12 mouse cellular contexts compared by ENCODE assay signal in the genomic region with DNA sequence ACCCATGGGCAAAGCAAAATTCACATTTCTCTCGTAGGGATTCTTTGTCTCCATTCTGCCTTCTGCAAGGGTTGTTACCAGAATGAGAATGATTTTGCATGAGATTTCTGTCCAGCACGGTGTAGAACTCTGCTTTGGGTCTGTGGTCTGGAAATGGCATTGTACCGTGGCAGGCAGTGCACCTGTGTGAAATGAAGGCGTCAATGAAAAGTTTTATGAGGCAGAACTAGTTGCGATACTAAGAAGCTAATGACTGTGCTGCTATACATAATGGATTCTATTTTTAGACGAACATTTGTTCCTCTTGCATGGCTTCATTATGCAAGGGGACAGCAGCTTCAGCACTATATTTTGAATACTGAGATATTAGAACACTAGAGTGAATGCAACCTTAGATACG. TPM values are rescaled to one million over a fixed set of nuclear protein-coding genes. Genes with fewer than 3 reads are reported as not detected.
DNase-seq lines count a peak whose midpoint lies in the region; ATAC-seq and TF ChIP-seq lines count a peak whose summit lies in the region.
"Had no signal": no experiment of that assay in that cellular context is flagged by ENCODE, and none has a peak within 500 bp of the region (broad histone marks: within the 10 kb centered on the region; RNA-seq: fewer than 3 reads in every experiment).

No protein-coding gene starts in this region.

- 28% methylated on average over 7 of the region's 7 CpGs for WGBS in kidney, adult 2 months
- WGBS in lung, postnatal 0 days = 26% methylated on average over 7 of the region's 7 CpGs
- WGBS in stomach, postnatal 0 days = 26% methylated on average over 7 of the region's 7 CpGs

- no peak for TF ChIP-seq EP300 in lung, postnatal 0 days (IDR thresholded peaks at IDR 0.05)
- TF ChIP-seq EP300 in stomach, postnatal 0 days (optimal IDR thresholded peaks at IDR 0.05) = no peak

- peak; percentile 4 for DNase-seq in embryo, embryonic 10.5 days (ENCODE audit: low spot score)
- DNase-seq in embryo, embryonic 9.5 days (ENCODE audit: extremely low spot score) = no peak
- DNase-seq in kidney, adult 2 months = peak; percentile 40
- no peak for DNase-seq in kidney, postnatal 4 days
- peak; percentile 10 for DNase-seq in lung, postnatal 0 days (ENCODE audit: low spot score)
- DNase-seq in lung, postnatal 36 days = no peak
- no peak for DNase-seq in stomach, postnatal 0 days (ENCODE audit: low spot score)
- DNase-seq: cerebellum, adult 8-10 months; heart, postnatal 10 days had no signal

- TF ChIP-seq CTCF in kidney, adult 2 months (conservative IDR thresholded peaks at IDR 0.05; ENCODE audit: insufficient read depth, insufficient read length, low read depth, low read length) = no peak
- TF ChIP-seq CTCF in lung, postnatal 0 days (IDR thresholded peaks at IDR 0.05) = no peak
- no peak for TF ChIP-seq CTCF in stomach, postnatal 0 days (IDR thresholded peaks at IDR 0.05; ENCODE audit: low read depth)

- H3K27ac ChIP-seq in kidney, adult 2 months (ENCODE audit: insufficient read depth, low read depth, low read length) = peak overlapping the region; percentile 78; the same call in 1 of the 2 replicates
- no peak overlapping the region for H3K27ac ChIP-seq in lung, postnatal 0 days (ENCODE audit: low read length)
- H3K27ac ChIP-seq in stomach, postnatal 0 days (replicated peaks) = peak overlapping the region; percentile 20; the same call in 1 of the 2 replicates
- H3K27ac ChIP-seq: embryonic facial prominence, embryonic 12.5 days had no signal

- no peak for TF ChIP-seq POLR2A in kidney, adult 2 months (IDR thresholded peaks at IDR 0.05; ENCODE audit: low read depth, low read length)

- no peaks in the 10 kb centered on the region for H3K27me3 ChIP-seq in kidney, adult 2 months (replicated peaks; ENCODE audit: control insufficient read depth, insufficient read depth, low read length)
- H3K27me3 ChIP-seq in lung, postnatal 0 days (replicated peaks; ENCODE audit: insufficient read depth, low read length) = no peaks in the 10 kb centered on the region
- no peaks in the 10 kb centered on the region for H3K27me3 ChIP-seq in stomach, postnatal 0 days (ENCODE audit: control insufficient read depth, insufficient read depth, low read length)
- H3K27me3 ChIP-seq: embryonic facial prominence, embryonic 12.5 days; midbrain, embryonic 13.5 days had no signal

- H3K9ac ChIP-seq in lung, postnatal 0 days (replicated peaks; ENCODE audit: low read depth) = no peak overlapping the region
- H3K9ac ChIP-seq in stomach, postnatal 0 days (ENCODE audit: low read length) = no peak overlapping the region
- H3K9ac ChIP-seq: embryonic facial prominence, embryonic 12.5 days; midbrain, embryonic 13.5 days had no signal

- H3K9me3 ChIP-seq in lung, postnatal 0 days (ENCODE audit: low read length) = no peaks in the 10 kb centered on the region
- H3K9me3 ChIP-seq in stomach, postnatal 0 days (ENCODE audit: control insufficient read depth, low read length) = no peaks in the 10 kb centered on the region
- H3K9me3 ChIP-seq: embryonic facial prominence, embryonic 12.5 days; midbrain, embryonic 13.5 days had no signal

- H3K4me2 ChIP-seq in lung, postnatal 0 days (replicated peaks; ENCODE audit: low read depth, low read length) = no peak overlapping the region
- H3K4me2 ChIP-seq in stomach, postnatal 0 days (replicated peaks; ENCODE audit: low read depth) = no peak overlapping the region; the same call in 1 of the 2 replicates
- H3K4me2 ChIP-seq: embryonic facial prominence, embryonic 12.5 days; midbrain, embryonic 13.5 days had no signal

- H3K4me1 ChIP-seq in kidney, adult 2 months (ENCODE audit: control insufficient read depth, insufficient read depth, low read length) = peaks cover 34% of the 10 kb centered on the region
- peaks cover 15% of the 10 kb centered on the region; the same call in 1 of the 2 replicates for H3K4me1 ChIP-seq in lung, postnatal 0 days (ENCODE audit: insufficient read depth, low read depth, low read length)
- H3K4me1 ChIP-seq in stomach, postnatal 0 days (replicated peaks; ENCODE audit: control insufficient read depth, insufficient read depth) = peaks cover 2% of the 10 kb centered on the region; the same call in 1 of the 2 replicates

- ATAC-seq in lung, postnatal 0 days = no peak
- ATAC-seq in stomach, postnatal 0 days (ENCODE audit: low FRiP score, low TSS enrichment) = peak; percentile 40; the same call in 1 of the 2 replicates
- no peak for ATAC-seq in erythroid progenitor cell, adult 5-6 weeks (replicated peaks; ENCODE audit: low FRiP score, poor library complexity, severe bottlenecking)

- no peaks in the 10 kb centered on the region for H3K36me3 ChIP-seq in kidney, adult 2 months (ENCODE audit: control insufficient read depth, insufficient read depth, low read length)
- H3K36me3 ChIP-seq in lung, postnatal 0 days (ENCODE audit: insufficient read depth, low read length) = no peaks in the 10 kb centered on the region
- H3K36me3 ChIP-seq in stomach, postnatal 0 days (ENCODE audit: control insufficient read depth, insufficient read depth, low read length) = no peaks in the 10 kb centered on the region
- H3K36me3 ChIP-seq: embryonic facial prominence, embryonic 12.5 days; midbrain, embryonic 13.5 days had no signal

- H3K4me3 ChIP-seq in kidney, adult 2 months (ENCODE audit: insufficient read depth, low read depth, low read length) = no peak overlapping the region
- no peak overlapping the region for H3K4me3 ChIP-seq in lung, postnatal 0 days (ENCODE audit: low read depth, low read length)
- no peak overlapping the region for H3K4me3 ChIP-seq in stomach, postnatal 0 days (ENCODE audit: low read depth, low read length)
- H3K4me3 ChIP-seq: embryonic facial prominence, embryonic 12.5 days; midbrain, embryonic 13.5 days had no signal

RNA-seq across cellular contexts. Expression of a gene that starts 39.8 kb away (rescaled TPM):
- 4.4 and 5.0 TPM in 2 replicates for polyA plus RNA-seq in kidney, adult 2 months (2012; rRNA removed)
- polyA plus RNA-seq in lung, postnatal 0 days (2015; fragmentation: Nextera tagmentation; extraction: Ambion mirVana) = 8.7 and 12.3 TPM in 2 replicates
- 6.9 and 7.0 TPM in 2 replicates for polyA plus RNA-seq in stomach, postnatal 0 days (2015; fragmentation: Nextera tagmentation; extraction: Ambion mirVana)
- 0.72 and 2.1 TPM in 2 replicates for total RNA-seq in erythroid progenitor cell, adult 5-6 weeks (2015; ENCODE audit: low replicate concordance)
- 1.0 TPM in 1 of 2 replicates, not detected in the other for total RNA-seq in erythroid progenitor cell, adult 5-6 weeks (2017; ENCODE audit: low replicate concordance)

Comparison
In these comparisons a context has a peak if more than half of its experiments do, and no peak if none do; other contexts are left out.
1. DNase-seq: peak in embryo, embryonic 10.5 days (single experiment), kidney, adult 2 months (single experiment) and lung, postnatal 0 days (single experiment); none in embryo, embryonic 9.5 days (single experiment), kidney, postnatal 4 days (0 of 2), lung, postnatal 36 days (single experiment) and stomach, postnatal 0 days (single experiment).